Mouse (Mus musculus): ENCODE measurements around the gene Rab7b. TPM values are rescaled to one million over a fixed set of nuclear protein-coding genes. Genes with fewer than 3 reads are reported as not detected.

Rab7b gene
- polyA plus RNA-seq (2012; rRNA removed) = 0.85 and 0.87 TPM in 2 replicates

DNA sequence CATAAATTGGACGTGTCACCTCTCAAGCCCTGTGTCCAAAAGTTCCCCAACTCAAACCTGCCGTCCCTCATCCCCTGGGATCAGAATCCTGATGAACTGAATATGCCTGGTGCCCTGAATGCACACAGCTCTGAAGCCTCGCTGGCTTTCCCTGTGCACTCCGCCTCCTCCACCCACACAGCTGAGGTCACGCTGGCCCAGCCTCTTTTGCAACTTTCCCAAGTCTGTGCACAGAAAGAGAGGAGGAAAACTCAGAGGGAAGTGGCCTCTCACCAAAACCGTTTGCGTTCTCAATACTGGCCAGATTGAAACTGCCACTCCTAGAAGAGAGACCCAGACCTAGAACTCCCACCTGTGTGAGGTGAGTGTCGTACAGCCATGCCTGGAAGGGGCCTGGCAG, at the start of gene Rab7b:
Gene Rab7b (plus strand): TSS at position 221 of the 400 bp plus-strand sequence.

DNA sequence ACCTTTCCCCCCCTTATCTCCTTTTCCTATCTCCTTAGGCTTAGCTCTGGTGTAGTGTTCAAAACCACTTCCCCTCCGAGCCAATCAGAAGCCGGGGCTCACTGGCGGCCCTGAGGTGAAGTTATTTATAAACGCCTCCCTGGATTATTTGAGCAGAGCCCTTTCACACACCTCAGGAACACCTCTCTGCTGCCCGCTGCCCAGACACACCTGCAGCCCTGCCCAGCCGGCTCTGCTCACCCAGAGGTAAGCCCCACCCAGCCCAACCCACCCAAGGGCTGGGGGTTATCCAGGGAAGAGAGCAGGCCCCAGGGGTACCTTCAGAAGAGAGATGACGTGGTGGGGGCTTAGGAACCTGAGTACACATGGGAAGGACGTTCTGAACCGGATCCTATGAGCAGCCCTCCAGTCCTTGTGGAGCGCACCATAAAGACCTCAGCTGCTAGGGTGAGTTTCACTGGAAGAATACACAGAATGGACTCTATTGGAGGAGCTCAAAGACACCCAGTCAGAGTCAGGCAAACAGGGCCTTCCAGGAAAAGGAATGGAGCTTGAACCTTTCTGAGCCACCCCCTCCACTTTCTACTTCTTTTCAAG, 55.5 kb downstream of the Rab7b start, which contains the start of gene Slc26a9:
Gene Slc26a9 (plus strand): TSS at position 155 of the 597 bp plus-strand sequence.

Other genes with a start within 250 kb of the Rab7b start
- 50.9 and 60.0 TPM in 2 replicates for gene Srgap2, start 161.3 kb upstream of the Rab7b start, polyA plus RNA-seq (2012; rRNA removed)
- 1.3 TPM in 2 replicates for gene Fam72a, start 160.8 kb upstream of the Rab7b start, polyA plus RNA-seq (2012; rRNA removed)
- 0.01 TPM in 1 of 2 replicates, not detected in the other for gene Avpr1b, start 89.5 kb upstream of the Rab7b start, polyA plus RNA-seq (2012; rRNA removed)
- gene Ctse, start 50.4 kb upstream of the Rab7b start, polyA plus RNA-seq (2012; rRNA removed) = not detected in 2 replicates
- gene Slc26a9, start 55.3 kb downstream of the Rab7b start, polyA plus RNA-seq (2012; rRNA removed) = 0.17 TPM in 2 replicates
- 0.13 and 0.15 TPM in 2 replicates for gene Pm20d1, start 108.7 kb downstream of the Rab7b start, polyA plus RNA-seq (2012; rRNA removed)
- gene Slc41a1, start 138.8 kb downstream of the Rab7b start, polyA plus RNA-seq (2012; rRNA removed) = 21.1 and 21.2 TPM in 2 replicates
- 7.8 and 8.1 TPM in 2 replicates for gene Rab29, start 178.5 kb downstream of the Rab7b start, polyA plus RNA-seq (2012; rRNA removed)
- gene Nucks1, start 221.8 kb downstream of the Rab7b start, polyA plus RNA-seq (2012; rRNA removed) = 48.2 and 48.4 TPM in 2 replicates